Mouse (Mus musculus) ES-E14 (cell line): ENCODE data around the gene Nhlrc4.

Experiments
- CHD2 ChIP-seq: IDR thresholded peaks from 2 replicates; pipeline ENCODE4 v1.6.1; 2014; ENCODE audit warnings: mild to moderate bottlenecking, low read depth, low read length, inconsistent platforms
- HCFC1 ChIP-seq: IDR thresholded peaks from 2 replicates; pipeline ENCODE4 v1.6.1; 2012; ENCODE audit warnings: low read length, inconsistent platforms, borderline replicate concordance; ENCODE audit not compliant: insufficient read depth
- MAFK ChIP-seq: IDR thresholded peaks from 2 replicates; pipeline ENCODE4 v1.6.1; 2014; ENCODE audit warnings: mild to moderate bottlenecking, low read depth, low read length, inconsistent platforms; ENCODE audit not compliant: insufficient read depth
- ZC3H11A ChIP-seq: IDR thresholded peaks from 2 replicates; pipeline ENCODE4 v1.6.1; 2012; ENCODE audit warnings: low read depth, mild to moderate bottlenecking, inconsistent platforms, low read length, borderline replicate concordance
- ZNF384 ChIP-seq: IDR thresholded peaks from 2 replicates; pipeline ENCODE4 v1.6.1; 2012; ENCODE audit warnings: low read depth, low read length, inconsistent platforms

- no peak for TF ChIP-seq CHD2
- no peak for TF ChIP-seq HCFC1
- no peak for TF ChIP-seq ZNF384
- no peak for TF ChIP-seq MAFK
- TF ChIP-seq ZC3H11A: no peak
These were observed 16.8 kb upstream of the Nhlrc4 start for GRCm38 (mm10) chr17:25961566-25961965.
